Mouse (Mus musculus) heart, embryonic 12.5 days (tissue): Measurements from ENCODE around the gene Mvp. TPM values are rescaled to one million over a fixed set of nuclear protein-coding genes. Genes with fewer than 3 reads are reported as not detected.

Experiments
- ATAC-seq: fragments of 200-750 bp; cut with Nextera tagmentation; 2 replicates; pipeline ENCODE4 v1.8.0; 2017; ENCODE audit warnings: moderate TSS enrichment, moderate library complexity; ENCODE audit not compliant: insufficient number of reproducible peaks, low FRiP score
- H3K27ac ChIP-seq: fragments of 300-500 bp; sonication (generic); 2 replicates; pipeline ENCODE4 v1.5.1; 2016; ENCODE audit warnings: mild to moderate bottlenecking, moderate library complexity; ENCODE audit not compliant: poor library complexity, severe bottlenecking
- H3K27me3 ChIP-seq: fragments of 300-500 bp; sonication (generic); replicated peaks from 2 replicates; pipeline ENCODE4 v1.6.1; 2016; ENCODE audit warnings: mild to moderate bottlenecking, moderate library complexity
- H3K36me3 ChIP-seq: fragments of 300-500 bp; sonication (generic); 2 replicates; pipeline ENCODE4 v1.6.1; 2016; ENCODE audit warnings: mild to moderate bottlenecking, moderate library complexity
- H3K4me1 ChIP-seq: fragments of 300-500 bp; sonication (generic); replicated peaks from 2 replicates; pipeline ENCODE4 v1.6.1; 2016; ENCODE audit warnings: mild to moderate bottlenecking
- H3K4me2 ChIP-seq: fragments of 300-500 bp; sonication (generic); 2 replicates; pipeline ENCODE4 v1.6.1; 2016; ENCODE audit warnings: mild to moderate bottlenecking, moderate library complexity
- H3K4me3 ChIP-seq: fragments of 300-500 bp; sonication (generic); 2 replicates; pipeline ENCODE4 v1.5.1; 2016; ENCODE audit warnings: mild to moderate bottlenecking
- H3K9ac ChIP-seq: fragments of 300-500 bp; sonication (generic); 2 replicates; pipeline ENCODE4 v1.6.1; 2016; ENCODE audit warnings: mild to moderate bottlenecking, moderate library complexity
- H3K9me3 ChIP-seq: fragments of 300-500 bp; sonication (generic); replicated peaks from 2 replicates; pipeline ENCODE4 v1.6.1; 2016; ENCODE audit warnings: mild to moderate bottlenecking, moderate library complexity
- WGBS: fragments of 180-500 bp; shearing (Covaris S2); methylation state at CpG from one replicate; pipeline ENCODE4 v1.1.7; 2016; 5-methylcytosine and 5-hydroxymethylcytosine counted together
- microRNA-seq: library from miRNA; unstranded; fragments of <30 nt; microRNA quantifications from one replicate; pipeline ENCODE4, GENCODE M21; 2017
- polyA plus RNA-seq: library from polyadenylated mRNA; unstranded; fragments of >200 nt; fragmentation: Nextera tagmentation; extraction: Ambion mirVana; gene quantifications from 2 replicates; pipeline ENCODE4 v1.2.1, GENCODE M21; 2016

The Mvp gene
- polyA plus RNA-seq, 1 experiment from 2014 or later: 12.0 TPM

DNA sequence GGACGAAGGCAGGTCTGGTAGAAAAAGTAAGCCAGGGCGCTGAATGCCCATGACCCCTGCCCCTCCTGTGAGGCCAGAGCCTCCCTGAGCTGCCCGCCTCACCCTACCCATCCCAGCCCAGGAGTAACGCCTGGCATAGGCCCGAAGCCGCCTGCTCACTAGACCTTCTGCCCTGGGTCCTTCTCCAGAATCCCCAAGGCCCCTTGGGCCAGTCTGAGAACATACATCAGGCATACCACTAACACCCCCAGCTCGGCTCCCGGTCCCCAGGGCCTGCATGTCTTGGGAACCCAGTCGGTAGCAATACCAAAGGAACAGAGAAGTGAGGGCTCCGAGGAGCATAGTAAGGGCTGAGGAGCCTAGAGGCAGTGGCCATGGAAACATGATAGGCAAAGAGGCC is 65.8 kb downstream of the Mvp start:
- ATAC-seq: no peak
- H3K27me3 ChIP-seq: peaks cover 49% of the 10 kb centered on the region

GRCm38 (mm10) chr7:126946530-126946929 is 67.9 kb downstream of the Mvp start:
- peaks cover 27% of the 10 kb centered on the region for H3K36me3 ChIP-seq
- ATAC-seq: no peak
- no peak overlapping the region for H3K9ac ChIP-seq
- no peaks in the 10 kb centered on the region for H3K9me3 ChIP-seq
- H3K4me2 ChIP-seq: no peak overlapping the region
- peaks cover 14% of the 10 kb centered on the region for H3K4me1 ChIP-seq
- H3K27me3 ChIP-seq: peaks cover 29% of the 10 kb centered on the region
- no peak overlapping the region for H3K27ac ChIP-seq
- H3K4me3 ChIP-seq: no peak overlapping the region
- WGBS: 46% methylated on average over 3 of the region's 3 CpGs

More for the DNA sequence above, 65.8 kb downstream of the Mvp start:
- Histone ChIP-seq H3K9ac (no peak overlapping the region), H3K4me1 (peaks cover 14% of the 10 kb centered on the region), H3K27ac (no peak overlapping the region), H3K36me3 (peaks cover 16% of the 10 kb centered on the region), H3K9me3 (no peaks in the 10 kb centered on the region), H3K4me2 (no peak overlapping the region), H3K4me3 (no peak overlapping the region)
- WGBS: 71% methylated on average over 10 of the region's 10 CpGs

DNA sequence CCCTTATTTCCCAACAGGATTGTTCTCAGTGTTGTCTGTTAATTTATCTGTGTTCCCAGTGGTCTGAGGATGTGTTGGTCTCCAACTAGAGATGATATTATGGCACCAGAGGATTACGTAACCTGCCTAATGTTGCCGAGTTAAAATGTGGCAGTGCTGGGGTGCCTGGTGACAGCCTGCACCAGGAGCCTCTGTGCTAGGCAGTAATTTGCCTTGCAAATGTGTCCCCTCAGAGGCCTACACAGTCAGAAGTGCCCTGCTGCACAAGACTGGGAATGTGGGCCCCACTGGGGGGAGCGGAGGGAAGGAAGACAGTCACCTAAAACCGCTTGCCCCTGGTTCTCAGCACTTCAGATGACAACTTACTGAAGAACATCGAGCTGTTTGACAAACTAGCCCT is 72.6 kb downstream of the Mvp start:
- Histone ChIP-seq H3K27me3 (no peaks in the 10 kb centered on the region), H3K9me3 (no peaks in the 10 kb centered on the region), H3K36me3 (peaks cover 42% of the 10 kb centered on the region), H3K4me2 (no peak overlapping the region), H3K9ac (no peak overlapping the region), H3K27ac (no peak overlapping the region), H3K4me1 (0 out of 2 replicates have a peak, but pooled peaks cover 4% of the 10 kb centered on the region), H3K4me3 (no peak overlapping the region)
- ATAC-seq: no peak
- 75% methylated on average over 5 of the region's 5 CpGs for WGBS

DNA sequence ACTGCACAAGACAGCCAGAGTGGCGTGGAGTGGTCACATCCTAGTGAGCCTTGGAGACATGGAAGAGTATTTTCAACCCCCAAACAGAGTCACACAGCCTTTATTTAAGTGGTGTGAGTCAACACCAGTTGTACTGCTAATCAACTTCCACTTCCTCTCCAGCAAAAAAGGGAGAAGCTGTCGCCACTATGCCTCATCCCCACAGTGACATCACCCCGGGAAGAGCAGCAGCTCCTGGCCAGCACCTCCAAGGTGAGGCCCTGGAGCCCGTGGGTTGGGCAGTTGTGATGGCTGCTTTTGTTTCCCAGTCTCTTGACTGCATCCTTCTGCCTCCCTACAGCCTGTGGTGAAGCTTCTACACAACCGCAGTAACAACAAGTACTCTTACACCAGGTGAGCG is 73.2 kb downstream of the Mvp start:
- ATAC-seq: no peak
- no peaks in the 10 kb centered on the region for H3K27me3 ChIP-seq
- 0 out of 2 replicates have a peak, but pooled peaks cover 4% of the 10 kb centered on the region for H3K4me1 ChIP-seq
- H3K27ac ChIP-seq: no peak overlapping the region
- H3K36me3 ChIP-seq: peaks cover 48% of the 10 kb centered on the region
- 48% methylated on average over 6 of the region's 6 CpGs for WGBS
- no peak overlapping the region for H3K4me2 ChIP-seq
- H3K9me3 ChIP-seq: no peaks in the 10 kb centered on the region
- no peak overlapping the region for H3K9ac ChIP-seq
- no peak overlapping the region for H3K4me3 ChIP-seq

Small RNA genes lying within 50 kb of the gene (microRNA-seq; reads per million reads assigned to microRNA genes)
- not detected for gene Gm44343

Other genes starting within 250 kb of the Mvp start
- 0.87 and 1.8 TPM in 2 replicates for gene Gdpd3, start 248.3 kb downstream of the Mvp start, polyA plus RNA-seq
- 74.8 and 78.7 TPM in 2 replicates for gene Ypel3, start 237.7 kb downstream of the Mvp start, polyA plus RNA-seq
- gene Tbx6, start 233.1 kb downstream of the Mvp start, polyA plus RNA-seq: 0.27 and 0.33 TPM in 2 replicates
- gene Ppp4c, start 222.1 kb downstream of the Mvp start, polyA plus RNA-seq: 181 and 192 TPM in 2 replicates
- gene Fam57b, start 217.0 kb downstream of the Mvp start, polyA plus RNA-seq: 0.17 and 0.45 TPM in 2 replicates
- gene 4930451I11Rik, start 183.0 kb downstream of the Mvp start, polyA plus RNA-seq: not detected in 2 replicates
- gene Doc2a, start 167.2 kb downstream of the Mvp start, polyA plus RNA-seq: not detected in 2 replicates
- gene Hirip3, start 152.6 kb downstream of the Mvp start, polyA plus RNA-seq: 18.0 and 22.5 TPM in 2 replicates
- gene Ino80e, start 152.2 kb downstream of the Mvp start, polyA plus RNA-seq: 62.9 and 66.8 TPM in 2 replicates
- gene Taok2, start 129.9 kb downstream of the Mvp start, polyA plus RNA-seq: 40.8 and 42.5 TPM in 2 replicates
- 17.6 and 19.9 TPM in 2 replicates for gene Tmem219, start 91.7 kb downstream of the Mvp start, polyA plus RNA-seq
- gene Kctd13, start 85.7 kb downstream of the Mvp start, polyA plus RNA-seq: 16.1 and 17.3 TPM in 2 replicates
- not detected in 2 replicates for gene Asphd1, start 65.0 kb downstream of the Mvp start, polyA plus RNA-seq
- 0.11 TPM in 1 of 2 replicates, not detected in the other for gene Sez6l2, start 64.1 kb downstream of the Mvp start, polyA plus RNA-seq
- 70.2 and 75.5 TPM in 2 replicates for gene Cdipt, start 38.7 kb downstream of the Mvp start, polyA plus RNA-seq
- 0.70 and 1.3 TPM in 2 replicates for gene Cdiptos, start 38.5 kb downstream of the Mvp start, polyA plus RNA-seq
- not detected in 2 replicates for gene Pagr1b, start 1.9 kb upstream of the Mvp start, polyA plus RNA-seq
- 19.3 and 31.4 TPM in 2 replicates for gene Pagr1a, start 2.7 kb upstream of the Mvp start, polyA plus RNA-seq
- 50.8 and 60.9 TPM in 2 replicates for gene Gm42742, start 6.5 kb upstream of the Mvp start, polyA plus RNA-seq
- gene Prrt2, start 6.6 kb upstream of the Mvp start, polyA plus RNA-seq: 1.9 and 3.3 TPM in 2 replicates
- gene Maz, start 12.4 kb upstream of the Mvp start, polyA plus RNA-seq: 59.8 and 60.4 TPM in 2 replicates
- 80.9 and 85.5 TPM in 2 replicates for gene Kif22, start 27.9 kb upstream of the Mvp start, polyA plus RNA-seq
- not detected in 2 replicates for gene Zg16, start 72.7 kb upstream of the Mvp start, polyA plus RNA-seq
- gene AI467606, start 76.7 kb upstream of the Mvp start, polyA plus RNA-seq: 0.54 and 1.3 TPM in 2 replicates
- 5.7 and 6.1 TPM in 2 replicates for gene Qprt, start 107.6 kb upstream of the Mvp start, polyA plus RNA-seq
- 0.17 and 0.31 TPM in 2 replicates for gene Spn, start 123.2 kb upstream of the Mvp start, polyA plus RNA-seq
- 50.5 and 51.5 TPM in 2 replicates for gene Cd2bp2, start 181.4 kb upstream of the Mvp start, polyA plus RNA-seq
- gene Tbc1d10b, start 193.8 kb upstream of the Mvp start, polyA plus RNA-seq: 29.2 and 32.3 TPM in 2 replicates
- gene Mylpf, start 194.3 kb upstream of the Mvp start, polyA plus RNA-seq: 17.8 and 20.0 TPM in 2 replicates
- 23.8 and 25.3 TPM in 2 replicates for gene Zfp553, start 218.4 kb upstream of the Mvp start, polyA plus RNA-seq
- 22.1 and 28.2 TPM in 2 replicates for gene Sept1, start 218.5 kb upstream of the Mvp start, polyA plus RNA-seq
- gene Zfp771, start 229.7 kb upstream of the Mvp start, polyA plus RNA-seq: 32.7 and 34.4 TPM in 2 replicates
- gene Dctpp1, start 246.1 kb upstream of the Mvp start, polyA plus RNA-seq: 162 and 163 TPM in 2 replicates